Mouse (Mus musculus) thymus, adult 2 months (tissue): ENCODE data around the gene Fggy.

ENCODE experiments used
- CTCF ChIP-seq: fragments of 200-500 bp; IDR thresholded peaks from 2 replicates; pipeline ENCODE4 v1.5.1; 2012; ENCODE audit warnings: mild to moderate bottlenecking, control low read depth, low read length, moderate library complexity, borderline replicate concordance; ENCODE audit not compliant: control insufficient read depth, poor library complexity, insufficient read depth; ENCODE audit errors: extremely low read depth
- POLR2A ChIP-seq: fragments of 200-500 bp; IDR thresholded peaks from 2 replicates; pipeline ENCODE4 v1.6.1; 2012; ENCODE audit warnings: mild to moderate bottlenecking, low read length, control low read depth, moderate library complexity; ENCODE audit not compliant: control insufficient read depth, poor library complexity, insufficient read depth; ENCODE audit errors: extremely low read depth

DNA sequence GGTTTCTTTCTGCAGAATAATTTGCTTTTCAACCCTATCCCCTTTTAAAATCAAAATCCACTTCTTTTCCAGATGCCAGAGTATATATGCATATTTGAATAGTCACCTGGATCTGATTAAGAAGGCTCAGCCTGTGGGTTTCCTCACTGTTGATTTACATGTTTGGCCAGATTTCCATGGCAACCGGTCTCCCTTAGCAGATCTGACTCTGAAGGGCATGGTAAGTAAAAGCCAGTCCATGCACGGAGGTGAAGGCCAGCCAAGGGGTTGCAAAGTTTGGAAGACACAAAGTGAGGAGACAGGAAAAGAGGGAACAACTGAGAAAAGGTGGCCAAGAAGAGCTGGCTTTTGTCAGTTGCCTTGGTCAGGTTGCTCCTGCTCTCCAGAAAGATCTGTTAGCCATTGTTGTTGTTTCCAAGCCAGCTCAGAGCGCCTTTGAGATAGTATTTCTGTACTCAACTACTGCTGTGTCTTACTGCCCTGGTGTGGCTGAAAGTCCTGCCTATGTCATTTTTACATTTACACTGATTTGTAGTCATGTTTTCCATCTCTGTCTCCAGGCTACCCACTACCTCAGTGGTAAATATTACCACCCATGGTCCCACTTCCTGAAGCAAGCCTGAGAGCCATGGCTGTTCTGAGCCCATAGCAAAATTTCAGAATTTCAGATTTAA, 264.7 kb downstream of the Fggy start:
- TF ChIP-seq POLR2A (no peak), CTCF (no peak)
